Mouse (Mus musculus) liver, embryonic 12.5 days (tissue): ENCODE results near the gene Trim58. TPM values are rescaled to one million over a fixed set of nuclear protein-coding genes. Genes with fewer than 3 reads are reported as not detected.

Experiments
- ATAC-seq: fragments of 200-750 bp; cut with Nextera tagmentation; 2 replicates; pipeline ENCODE4 v1.8.0; 2017; ENCODE audit warnings: moderate number of reproducible peaks, mild to moderate bottlenecking, moderate library complexity
- H3K27ac ChIP-seq: fragments of 300-500 bp; sonication (generic); 2 replicates; pipeline ENCODE4 v1.5.1; 2016; ENCODE audit warnings: mild to moderate bottlenecking
- H3K27me3 ChIP-seq: fragments of 300-500 bp; sonication (generic); replicated peaks from 2 replicates; pipeline ENCODE4 v1.6.1; 2016; ENCODE audit warnings: mild to moderate bottlenecking, moderate library complexity
- H3K36me3 ChIP-seq: fragments of 300-500 bp; sonication (generic); 2 replicates; pipeline ENCODE4 v1.6.1; 2016; ENCODE audit warnings: mild to moderate bottlenecking, moderate library complexity
- H3K4me1 ChIP-seq: fragments of 300-500 bp; sonication (generic); 2 replicates; pipeline ENCODE4 v1.6.1; 2016
- H3K4me2 ChIP-seq: fragments of 300-500 bp; sonication (generic); 2 replicates; pipeline ENCODE4 v1.6.1; 2016; ENCODE audit warnings: mild to moderate bottlenecking, moderate library complexity
- H3K4me3 ChIP-seq: fragments of 300-500 bp; sonication (generic); 2 replicates; pipeline ENCODE4 v1.5.1; 2016; ENCODE audit warnings: mild to moderate bottlenecking, moderate library complexity
- H3K9ac ChIP-seq: fragments of 300-500 bp; sonication (generic); 2 replicates; pipeline ENCODE4 v1.6.1; 2016; ENCODE audit warnings: mild to moderate bottlenecking, moderate library complexity
- H3K9me3 ChIP-seq: fragments of 300-500 bp; sonication (generic); replicated peaks from 2 replicates; pipeline ENCODE4 v1.6.1; 2016; ENCODE audit warnings: mild to moderate bottlenecking, moderate library complexity
- WGBS: fragments of 180-500 bp; shearing (Covaris S2); methylation state at CpG from one replicate; pipeline ENCODE4 v1.1.7; 2016; ENCODE audit not compliant: insufficient replicate concordance; 5-methylcytosine and 5-hydroxymethylcytosine counted together
- polyA plus RNA-seq: library from polyadenylated mRNA; unstranded; fragments of >200 nt; fragmentation: Nextera tagmentation; extraction: Ambion mirVana; gene quantifications from 2 replicates; pipeline ENCODE4 v1.2.1, GENCODE M21; 2016

The Trim58 gene
- polyA plus RNA-seq, 1 experiment from 2014 or later: 9.2 TPM

DNA sequence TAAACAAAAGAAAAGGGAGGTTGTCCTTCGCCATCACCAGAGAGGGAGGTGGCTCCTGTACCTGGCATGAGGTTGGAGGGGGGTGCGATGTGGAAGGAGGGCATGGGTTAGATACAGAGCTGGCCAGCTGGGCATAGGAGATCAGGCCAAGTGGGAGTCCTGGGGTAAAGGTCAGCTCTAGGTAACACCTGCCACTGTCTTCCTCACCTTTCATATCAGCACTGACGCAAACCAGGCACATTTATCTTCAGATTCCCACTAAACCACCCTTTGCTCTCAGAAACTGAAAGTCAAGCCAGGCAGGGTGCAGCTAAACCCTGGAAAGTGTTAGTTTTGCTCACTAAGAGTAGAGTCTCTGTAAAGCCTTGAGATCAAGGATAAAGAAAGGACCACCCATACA, 21.9 kb upstream of the Trim58 start:
- 0 out of 2 replicates have a peak, but pooled peaks cover 3% of the 10 kb centered on the region for H3K27me3 ChIP-seq
- no peak overlapping the region for H3K4me2 ChIP-seq
- no peaks in the 10 kb centered on the region for H3K4me1 ChIP-seq
- no peak overlapping the region for H3K9ac ChIP-seq
- ATAC-seq: no peak
- no peak overlapping the region for H3K27ac ChIP-seq
- H3K9me3 ChIP-seq: no peaks in the 10 kb centered on the region
- H3K4me3 ChIP-seq: no peak overlapping the region
- no peaks in the 10 kb centered on the region for H3K36me3 ChIP-seq
- 53% methylated on average over 3 of the region's 3 CpGs for WGBS

DNA sequence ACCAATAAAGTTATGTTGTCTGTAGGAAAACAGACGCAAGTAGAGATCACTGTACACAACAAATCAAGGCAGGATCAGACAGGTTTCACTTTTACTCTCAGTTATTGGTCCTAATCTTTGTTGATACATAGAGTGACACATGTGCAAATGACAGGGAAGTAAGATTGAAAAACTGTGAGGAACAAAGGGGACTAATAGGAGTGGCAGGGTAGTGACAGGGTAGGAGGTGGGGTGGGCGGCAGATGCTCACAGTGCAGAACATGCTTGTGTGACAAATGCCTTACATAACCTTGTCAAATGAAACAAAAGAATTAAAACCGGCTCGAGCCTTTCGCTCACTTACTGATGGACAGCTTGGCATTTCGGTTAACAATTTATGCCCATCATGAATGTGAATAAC, 21.5 kb upstream of the Trim58 start:
- H3K36me3 ChIP-seq: no peaks in the 10 kb centered on the region
- no peaks in the 10 kb centered on the region for H3K9me3 ChIP-seq
- 65% methylated on average over 6 of the region's 6 CpGs for WGBS
- no peak for ATAC-seq
- H3K4me2 ChIP-seq: no peak overlapping the region
- 0 out of 2 replicates have a peak, but pooled peaks cover 3% of the 10 kb centered on the region for H3K27me3 ChIP-seq
- H3K27ac ChIP-seq: no peak overlapping the region
- no peak overlapping the region for H3K4me3 ChIP-seq
- H3K9ac ChIP-seq: no peak overlapping the region
- H3K4me1 ChIP-seq: no peaks in the 10 kb centered on the region

DNA sequence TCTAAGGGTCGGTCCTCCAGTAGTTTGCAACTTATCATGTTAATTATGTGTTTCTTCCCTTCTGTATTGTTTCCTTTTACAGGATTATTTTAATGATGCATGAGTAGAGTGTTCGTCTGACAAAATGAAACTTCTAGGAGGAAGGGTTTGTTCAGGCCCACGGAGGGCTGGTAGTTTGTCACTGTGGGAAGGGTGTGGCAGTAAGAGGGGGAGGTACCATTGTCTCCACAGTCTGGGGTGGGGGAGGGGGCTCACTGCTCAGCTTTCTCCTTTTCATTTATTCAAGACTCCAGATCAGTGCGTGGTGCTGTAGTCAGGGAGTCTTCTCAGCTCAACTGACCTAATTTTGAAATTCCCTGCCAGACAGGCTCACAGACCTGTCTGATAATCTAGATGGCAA, 14.1 kb upstream of the Trim58 start:
- Histone ChIP-seq H3K9me3 (no peaks in the 10 kb centered on the region), H3K9ac (no peak overlapping the region), H3K27me3 (0 out of 2 replicates have a peak, but pooled peaks cover 3% of the 10 kb centered on the region), H3K4me2 (no peak overlapping the region), H3K4me3 (no peak overlapping the region), H3K4me1 (no peaks in the 10 kb centered on the region), H3K27ac (no peak overlapping the region), H3K36me3 (no peaks in the 10 kb centered on the region)
- no peak for ATAC-seq
- WGBS: 46% methylated on average over 4 of the region's 4 CpGs

DNA sequence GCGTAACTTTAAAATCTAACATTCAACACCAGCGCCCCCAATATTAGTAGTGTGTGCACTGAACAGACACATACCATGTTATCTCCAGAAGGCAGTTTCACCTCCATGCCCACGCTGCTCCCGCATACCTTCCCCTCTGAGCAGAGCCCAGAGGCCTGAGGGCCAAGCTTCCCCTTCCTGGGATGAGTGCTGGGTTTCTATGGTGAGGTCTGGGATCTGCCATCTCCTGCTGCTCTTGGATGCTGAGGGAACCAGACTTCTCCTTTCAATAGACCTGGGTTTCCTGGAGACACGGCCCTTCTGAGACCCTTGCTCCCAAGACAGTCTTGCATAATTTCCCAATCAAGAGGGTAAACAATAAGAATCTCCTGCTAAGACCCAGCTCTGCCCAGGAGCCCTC, 9.9 kb upstream of the Trim58 start, which contains the start of gene Olfr323:
TSS of gene Olfr323 (minus strand) at position 101 of the 400 bp plus-strand sequence.
- 59% methylated on average over 5 of the region's 5 CpGs for WGBS
- H3K36me3 ChIP-seq: no peaks in the 10 kb centered on the region
- 0 out of 2 replicates have a peak, but pooled peaks cover 3% of the 10 kb centered on the region for H3K27me3 ChIP-seq
- no peak for ATAC-seq
- H3K9me3 ChIP-seq: no peaks in the 10 kb centered on the region
- H3K27ac ChIP-seq: no peak within 1 kb of the TSS
- no peak within 1 kb of the TSS for H3K4me2 ChIP-seq
- H3K4me3 ChIP-seq: no peak within 1 kb of the TSS
- peaks cover 3% of the 10 kb centered on the region; the same call in 1 of the 2 replicates for H3K4me1 ChIP-seq
- H3K9ac ChIP-seq: no peak within 1 kb of the TSS

DNA sequence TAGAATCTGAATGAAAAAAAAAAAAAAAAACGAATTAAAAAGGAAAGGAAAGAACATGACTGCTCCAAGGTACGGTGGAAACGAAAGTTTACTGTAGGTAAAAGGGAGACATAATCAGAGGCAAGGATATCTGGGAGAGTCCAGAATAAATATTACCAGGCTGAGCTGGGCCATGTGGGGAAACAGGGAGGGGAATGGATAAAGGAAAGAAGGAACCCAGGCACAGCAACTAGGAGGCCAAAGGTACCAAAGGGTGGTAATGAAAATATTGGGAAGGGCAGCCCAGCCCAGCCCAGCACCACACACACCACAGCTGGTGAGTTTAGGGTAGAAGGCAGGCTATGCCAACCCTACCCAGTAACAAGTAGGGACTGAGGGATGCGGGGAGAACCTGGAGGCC, 5.4 kb upstream of the Trim58 start:
- Histone ChIP-seq H3K36me3 (no peaks in the 10 kb centered on the region), H3K9me3 (no peaks in the 10 kb centered on the region), H3K27me3 (0 out of 2 replicates have a peak, but pooled peaks cover 4% of the 10 kb centered on the region), H3K27ac (no peak overlapping the region), H3K4me1 (peaks cover 22% of the 10 kb centered on the region), H3K9ac (no peak overlapping the region), H3K4me3 (no peak overlapping the region), H3K4me2 (no peak overlapping the region)
- WGBS: 58% methylated on average over 4 of the region's 4 CpGs
- no peak for ATAC-seq

DNA sequence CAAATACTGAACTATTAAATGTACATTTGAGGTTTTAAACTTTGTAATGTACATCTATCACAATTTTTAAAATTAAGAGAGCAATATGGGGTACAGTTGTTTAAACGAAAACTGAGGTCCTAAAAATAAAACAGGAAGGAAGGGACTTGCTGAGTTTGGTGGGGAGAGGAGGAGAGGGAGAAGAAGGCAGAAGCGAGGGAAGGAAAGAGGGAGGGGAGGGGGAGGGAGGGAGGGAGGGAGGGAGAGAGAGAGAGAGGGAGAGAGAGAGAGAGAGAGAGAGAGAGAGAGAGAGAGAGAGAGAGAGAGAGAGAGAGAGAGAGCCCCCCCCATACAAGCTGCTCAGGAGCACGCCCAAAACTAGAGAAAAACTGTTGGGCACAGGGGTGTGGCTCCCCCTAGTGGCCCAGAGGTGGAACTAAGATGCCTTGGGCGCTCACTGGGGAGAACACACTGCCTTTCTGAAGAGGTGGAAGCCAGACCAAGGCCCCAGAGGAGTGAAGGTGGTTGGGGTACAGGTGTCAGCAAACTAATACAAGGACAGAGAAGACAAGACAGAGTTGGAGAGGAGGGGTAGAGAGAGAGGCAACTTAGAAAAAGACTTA, 3.8 kb upstream of the Trim58 start:
- no peak for ATAC-seq
- Histone ChIP-seq H3K9ac (no peak overlapping the region), H3K27ac (no peak overlapping the region), H3K4me3 (no peak overlapping the region), H3K36me3 (no peaks in the 10 kb centered on the region), H3K4me1 (peaks cover 35% of the 10 kb centered on the region), H3K4me2 (no peak overlapping the region; the same call in 1 of the 2 replicates), H3K9me3 (no peaks in the 10 kb centered on the region), H3K27me3 (0 out of 2 replicates have a peak, but pooled peaks cover 12% of the 10 kb centered on the region)
- WGBS: 1% methylated on average over 4 of the region's 4 CpGs

DNA sequence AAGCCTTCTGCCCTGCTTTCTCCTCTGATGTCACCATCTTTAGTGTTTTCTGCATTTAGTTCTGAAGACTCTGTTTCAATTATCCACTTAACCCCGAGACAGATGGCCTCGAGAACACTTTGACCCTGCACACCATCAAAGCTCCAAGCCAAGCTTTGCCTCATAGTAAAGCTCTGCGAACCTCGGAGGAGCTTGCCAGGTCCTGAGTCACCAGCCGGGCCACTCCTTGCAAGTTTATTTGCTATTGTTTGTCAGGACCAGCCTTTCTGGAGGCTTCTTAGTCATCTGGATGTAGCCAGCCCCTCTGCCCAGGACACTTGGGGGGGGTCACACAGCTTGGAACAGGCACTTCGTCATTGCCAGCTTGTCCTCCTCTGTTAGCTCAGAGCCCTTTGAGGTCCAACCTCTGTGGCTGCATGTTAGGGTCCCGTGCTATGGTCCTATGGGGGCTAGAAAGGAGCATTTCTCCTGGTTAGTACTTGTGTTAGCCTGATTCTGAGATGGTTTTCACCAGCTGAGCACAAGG, 2.0 kb upstream of the Trim58 start:
- Histone ChIP-seq H3K27ac (no peak overlapping the region), H3K27me3 (0 out of 2 replicates have a peak, but pooled peaks cover 12% of the 10 kb centered on the region), H3K4me2 (no peak overlapping the region), H3K9ac (no peak overlapping the region), H3K4me1 (peaks cover 49% of the 10 kb centered on the region), H3K9me3 (no peaks in the 10 kb centered on the region), H3K4me3 (no peak overlapping the region), H3K36me3 (peaks cover 5% of the 10 kb centered on the region)
- no peak for ATAC-seq
- 72% methylated on average over 7 of the region's 7 CpGs for WGBS

DNA sequence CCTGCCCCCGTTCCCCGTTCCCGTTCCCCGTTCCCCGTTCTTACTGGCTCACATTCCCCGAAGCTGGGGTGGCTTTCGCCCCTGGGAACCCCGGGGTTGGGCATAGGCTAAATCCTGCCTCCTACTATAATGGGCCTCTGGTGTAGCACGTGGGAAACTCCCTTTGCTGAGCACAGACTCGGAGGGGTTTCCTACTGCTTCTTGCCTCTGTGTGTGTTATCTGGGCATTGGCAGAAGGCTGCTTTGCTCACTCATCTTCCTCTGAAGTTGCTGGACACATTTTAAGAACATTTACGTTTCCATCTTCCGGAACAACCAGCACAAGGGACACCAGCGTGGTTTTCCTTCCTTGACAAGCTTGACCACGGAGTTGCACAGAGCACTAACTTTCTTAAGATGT, 792 bp downstream of the Trim58 start:
- H3K9me3 ChIP-seq: no peaks in the 10 kb centered on the region
- peak; percentile 75 for ATAC-seq
- H3K9ac ChIP-seq: peak overlapping the region; percentile 95
- 0 out of 2 replicates have a peak, but pooled peaks cover 12% of the 10 kb centered on the region for H3K27me3 ChIP-seq
- H3K36me3 ChIP-seq: peaks cover 32% of the 10 kb centered on the region
- H3K4me1 ChIP-seq: peaks cover 53% of the 10 kb centered on the region
- WGBS: 6% methylated on average over 14 of the region's 14 CpGs
- peak overlapping the region; percentile 99 for H3K27ac ChIP-seq
- peak overlapping the region; percentile 74 for H3K4me3 ChIP-seq
- H3K4me2 ChIP-seq: peak overlapping the region; percentile 83

DNA sequence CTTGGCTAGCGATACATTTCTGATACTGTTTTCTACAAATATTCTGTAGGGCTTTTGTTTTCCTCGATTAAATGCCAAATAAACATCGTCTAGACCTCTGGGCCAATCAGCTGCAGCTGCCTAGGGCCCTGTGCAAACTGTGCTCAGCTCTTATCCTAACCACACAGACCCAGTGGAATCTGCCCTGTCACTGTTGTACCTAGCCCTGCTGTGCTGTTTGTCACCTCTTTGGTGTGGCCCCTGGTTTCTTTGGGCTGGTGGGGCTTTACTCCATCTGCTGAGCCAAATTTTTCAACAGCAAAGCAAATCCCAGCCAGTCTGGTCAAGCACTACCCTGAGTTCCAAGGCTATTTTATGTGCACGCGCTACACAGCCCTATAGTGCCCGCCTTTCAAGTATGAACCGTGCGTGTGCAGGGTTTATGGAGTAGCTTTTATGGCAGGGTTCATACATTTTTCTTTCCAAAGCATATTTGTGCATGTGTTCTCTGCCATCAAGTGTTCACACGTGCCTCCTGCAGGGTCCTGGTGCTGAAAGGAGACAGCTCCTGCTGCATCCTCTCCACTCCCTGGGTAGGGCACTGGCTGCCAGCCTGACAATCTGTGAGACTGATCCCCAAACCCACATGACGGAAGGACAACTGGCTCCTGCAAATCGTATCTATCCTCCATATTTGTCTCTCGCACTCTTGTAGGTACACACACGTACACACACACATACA, 1.5 kb downstream of the Trim58 start:
- Histone ChIP-seq H3K9ac (peak overlapping the region; percentile 95), H3K4me1 (peaks cover 50% of the 10 kb centered on the region), H3K9me3 (no peaks in the 10 kb centered on the region), H3K27me3 (0 out of 2 replicates have a peak, but pooled peaks cover 12% of the 10 kb centered on the region), H3K4me3 (peak overlapping the region; percentile 74), H3K4me2 (peak overlapping the region; percentile 83), H3K27ac (peak overlapping the region; percentile 99), H3K36me3 (peaks cover 39% of the 10 kb centered on the region)
- ATAC-seq: peak; percentile 97
- 44% methylated on average over 13 of the region's 13 CpGs for WGBS

DNA sequence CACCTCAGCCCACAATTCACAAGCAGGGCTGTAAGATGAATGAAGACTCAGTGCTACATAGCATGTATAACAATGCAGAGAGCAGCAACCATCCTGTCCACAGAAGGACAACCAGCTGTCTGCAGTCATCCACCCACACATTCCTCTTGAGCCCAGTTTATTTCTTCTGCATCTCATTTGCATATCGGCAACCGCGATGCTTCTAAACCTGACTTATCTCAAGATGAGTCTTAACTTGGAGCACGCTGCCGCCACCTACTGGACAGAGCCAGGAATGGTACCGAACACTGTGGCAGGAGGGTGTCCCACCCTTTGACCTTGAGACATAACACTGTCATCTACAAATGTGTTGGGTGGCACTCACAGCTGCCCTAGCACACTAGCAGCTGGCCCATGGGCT, 3.1 kb downstream of the Trim58 start:
- H3K36me3 ChIP-seq: peaks cover 54% of the 10 kb centered on the region
- peak overlapping the region; percentile 83 for H3K4me2 ChIP-seq
- no peak for ATAC-seq
- no peaks in the 10 kb centered on the region for H3K9me3 ChIP-seq
- peak overlapping the region; percentile 95; the same call in 1 of the 2 replicates for H3K9ac ChIP-seq
- H3K27ac ChIP-seq: peak overlapping the region; percentile 99
- peaks cover 48% of the 10 kb centered on the region for H3K4me1 ChIP-seq
- 0 out of 2 replicates have a peak, but pooled peaks cover 10% of the 10 kb centered on the region for H3K27me3 ChIP-seq
- peak overlapping the region; percentile 48 for H3K4me3 ChIP-seq
- 22% methylated on average over 6 of the region's 6 CpGs for WGBS

DNA sequence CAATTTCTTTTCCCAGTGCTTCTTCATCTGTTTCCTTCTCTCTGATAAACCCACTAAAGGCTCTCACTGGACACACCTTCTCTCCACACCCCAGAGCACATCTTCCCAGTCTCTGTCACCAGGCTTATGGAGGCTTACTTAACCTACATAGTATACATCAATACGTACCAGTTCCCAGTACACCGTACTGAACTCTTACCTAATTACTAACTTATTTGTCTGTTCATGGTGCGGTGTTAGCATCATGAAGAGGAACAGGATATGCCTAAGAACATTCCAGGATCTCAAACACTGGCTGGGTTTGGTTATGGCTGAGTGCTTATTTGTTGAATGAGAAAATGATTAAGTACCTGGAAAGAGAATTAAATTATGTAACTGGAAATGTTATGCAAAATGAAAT, 14.9 kb downstream of the Trim58 start:
- H3K36me3 ChIP-seq: peaks cover 31% of the 10 kb centered on the region
- no peak overlapping the region for H3K27ac ChIP-seq
- no peaks in the 10 kb centered on the region for H3K9me3 ChIP-seq
- ATAC-seq: no peak
- no peak overlapping the region for H3K4me3 ChIP-seq
- 89% methylated on average over 3 of the region's 3 CpGs for WGBS
- no peak overlapping the region for H3K4me2 ChIP-seq
- no peaks in the 10 kb centered on the region for H3K4me1 ChIP-seq
- H3K9ac ChIP-seq: no peak overlapping the region
- peaks cover 5% of the 10 kb centered on the region; the same call in 1 of the 2 replicates for H3K27me3 ChIP-seq

DNA sequence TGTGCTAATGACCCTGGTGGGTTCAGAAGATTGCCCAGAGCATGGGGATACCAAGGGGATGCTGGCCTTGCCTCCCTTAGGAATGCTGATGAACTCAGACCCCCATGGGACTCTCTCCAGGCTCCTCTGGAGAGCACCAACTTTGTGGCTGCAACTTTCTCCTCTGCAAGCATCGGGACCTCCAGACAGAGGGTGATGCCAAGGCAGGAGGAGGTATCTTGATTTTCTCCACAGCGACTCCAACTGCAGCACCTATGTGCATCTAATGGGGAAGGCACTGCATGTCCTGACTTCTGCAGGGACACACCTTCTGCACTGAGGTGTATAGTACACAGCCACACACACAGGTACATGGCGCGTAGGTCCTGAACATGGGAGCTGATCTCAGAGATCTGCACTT, 18.3 kb downstream of the Trim58 start, which contains the start of gene Olfr322:
TSS of gene Olfr322 (plus strand) at position 187 of the 400 bp plus-strand sequence.
- no peak within 1 kb of the TSS for H3K9ac ChIP-seq
- 75% methylated on average over 4 of the region's 4 CpGs for WGBS
- H3K27ac ChIP-seq: no peak within 1 kb of the TSS
- H3K4me1 ChIP-seq: no peaks in the 10 kb centered on the region
- H3K4me3 ChIP-seq: no peak within 1 kb of the TSS
- H3K4me2 ChIP-seq: no peak within 1 kb of the TSS
- no peaks in the 10 kb centered on the region for H3K36me3 ChIP-seq
- H3K27me3 ChIP-seq: peaks cover 5% of the 10 kb centered on the region; the same call in 1 of the 2 replicates
- no peaks in the 10 kb centered on the region for H3K9me3 ChIP-seq
- ATAC-seq: no peak
